18 mouse cellular contexts compared by ENCODE assay signal in genomic region chr3:31191402-31191801, GRCm38 (mm10). TPM values are rescaled to one million over a fixed set of nuclear protein-coding genes. Genes with fewer than 3 reads are reported as not detected.
DNase-seq lines count a peak whose midpoint lies in the region; ATAC-seq lines count a peak whose summit lies in the region.
"Had no signal": no experiment of that assay in that cellular context is flagged by ENCODE, and none has a peak within 500 bp of the region (broad histone marks: within the 10 kb centered on the region; RNA-seq: fewer than 3 reads in every experiment).

No protein-coding gene starts in this region.

- H3K9me3 ChIP-seq in kidney, embryonic 14.5 days (ENCODE audit: control insufficient read depth, low read length) = no peaks in the 10 kb centered on the region; the same call in 1 of the 2 replicates
- H3K9me3 ChIP-seq in embryonic facial prominence, embryonic 13.5 days = no peaks in the 10 kb centered on the region; the same call in 1 of the 2 replicates
- no peaks in the 10 kb centered on the region for H3K9me3 ChIP-seq in limb, embryonic 13.5 days
- H3K9me3 ChIP-seq: hindbrain, embryonic 13.5 days; liver, embryonic 15.5 days had no signal

- no peak for ATAC-seq in kidney, embryonic 14.5 days (ENCODE audit: low FRiP score, low TSS enrichment)
- ATAC-seq in embryonic facial prominence, embryonic 13.5 days (ENCODE audit: insufficient number of reproducible peaks, insufficient read depth, low FRiP score, low TSS enrichment, low read depth) = no peak
- ATAC-seq in limb, embryonic 13.5 days (ENCODE audit: low FRiP score, low read depth) = no peak

- no peaks in the 10 kb centered on the region for H3K27me3 ChIP-seq in kidney, embryonic 14.5 days (ENCODE audit: control insufficient read depth, insufficient read depth, low read length)
- no peaks in the 10 kb centered on the region for H3K27me3 ChIP-seq in embryonic facial prominence, embryonic 13.5 days
- no peaks in the 10 kb centered on the region for H3K27me3 ChIP-seq in limb, embryonic 13.5 days
- H3K27me3 ChIP-seq: hindbrain, embryonic 13.5 days; liver, embryonic 15.5 days had no signal

- no peaks in the 10 kb centered on the region for H3K36me3 ChIP-seq in kidney, embryonic 14.5 days (ENCODE audit: control insufficient read depth, insufficient read depth, low read length)
- no peaks in the 10 kb centered on the region for H3K36me3 ChIP-seq in embryonic facial prominence, embryonic 13.5 days
- H3K36me3 ChIP-seq in limb, embryonic 13.5 days = no peaks in the 10 kb centered on the region
- H3K36me3 ChIP-seq: hindbrain, embryonic 13.5 days; liver, embryonic 15.5 days had no signal

- no peaks in the 10 kb centered on the region for H3K4me1 ChIP-seq in kidney, embryonic 14.5 days (ENCODE audit: control insufficient read depth, insufficient read depth, low read length)
- peaks cover 7% of the 10 kb centered on the region; the same call in 1 of the 2 replicates for H3K4me1 ChIP-seq in embryonic facial prominence, embryonic 13.5 days
- peaks cover 7% of the 10 kb centered on the region for H3K4me1 ChIP-seq in limb, embryonic 13.5 days
- H3K4me1 ChIP-seq: hindbrain, embryonic 13.5 days; liver, embryonic 15.5 days had no signal

- intact Hi-C loops in left cerebral cortex, postnatal 4 days (cut with DNase I) = no loop called here

- 35% methylated on average over 10 of the region's 10 CpGs for WGBS in kidney, embryonic 14.5 days
- 28% methylated on average over 10 of the region's 10 CpGs for WGBS in embryonic facial prominence, embryonic 13.5 days
- 10% methylated on average over 10 of the region's 10 CpGs for WGBS in limb, embryonic 13.5 days

- no peak for DNase-seq in kidney, adult 9 months
- peak; percentile 67 for DNase-seq in embryo, embryonic 10 days (ENCODE audit: low spot score)
- DNase-seq in left cerebral cortex, postnatal 4 days = no peak
- DNase-seq in adrenal gland, postnatal 14 days = no peak
- no peak for DNase-seq in right cerebral cortex, postnatal 36 days (ENCODE audit: low spot score in 2 of 2)
- DNase-seq: adrenal gland, postnatal 25 days; cerebellum, postnatal 14 days; heart, adult 11 months; lung, postnatal 4 days; midbrain, embryonic 14.5 days; right cerebral cortex, postnatal 4 days had no signal

- H3K4me2 ChIP-seq in kidney, embryonic 14.5 days (replicated peaks; ENCODE audit: low read depth, low read length) = no peak overlapping the region
- H3K4me2 ChIP-seq in embryonic facial prominence, embryonic 13.5 days = peak overlapping the region; percentile 27
- H3K4me2 ChIP-seq in limb, embryonic 13.5 days (replicated peaks) = peak overlapping the region; percentile 42
- H3K4me2 ChIP-seq: hindbrain, embryonic 13.5 days; liver, embryonic 15.5 days had no signal

- 0 out of 2 replicates have a peak overlapping the region, but pooled peaks have one; percentile 4 for H3K27ac ChIP-seq in kidney, embryonic 14.5 days (ENCODE audit: low read depth, low read length)
- H3K27ac ChIP-seq in embryonic facial prominence, embryonic 13.5 days = no peak overlapping the region
- H3K27ac ChIP-seq in limb, embryonic 13.5 days = no peak overlapping the region
- H3K27ac ChIP-seq: hindbrain, embryonic 13.5 days; left cerebral cortex, adult 2 months; liver, embryonic 15.5 days had no signal

- H3K4me3 ChIP-seq in kidney, embryonic 14.5 days (ENCODE audit: low read length) = no peak overlapping the region
- H3K4me3 ChIP-seq in embryonic facial prominence, embryonic 13.5 days = no peak overlapping the region
- H3K4me3 ChIP-seq in limb, embryonic 13.5 days = no peak overlapping the region
- H3K4me3 ChIP-seq: hindbrain, embryonic 13.5 days; left cerebral cortex, adult 2 months; liver, embryonic 15.5 days had no signal

- no peak overlapping the region for H3K9ac ChIP-seq in kidney, embryonic 14.5 days (ENCODE audit: low read depth, low read length)
- H3K9ac ChIP-seq in embryonic facial prominence, embryonic 13.5 days = no peak overlapping the region
- H3K9ac ChIP-seq in limb, embryonic 13.5 days = no peak overlapping the region
- H3K9ac ChIP-seq: hindbrain, embryonic 13.5 days; liver, embryonic 15.5 days had no signal

RNA-seq across cellular contexts. Expression of gene Cldn11, which starts 41.7 kb away (rescaled TPM):
- 47.5 and 53.0 TPM in 2 replicates for polyA plus RNA-seq in kidney, embryonic 14.5 days (2014; fragmentation: Nextera tagmentation; extraction: Ambion mirVana)
- 18.1 and 23.7 TPM in 2 replicates for polyA plus RNA-seq in embryonic facial prominence, embryonic 13.5 days (2015; fragmentation: Nextera tagmentation; extraction: Ambion mirVana)
- 9.4 and 10.7 TPM in 2 replicates for polyA plus RNA-seq in limb, embryonic 13.5 days (2015; fragmentation: Nextera tagmentation; extraction: Ambion mirVana)
- 10 to 100 TPM; 14.1 to 17.3 TPM for total RNA-seq in left cerebral cortex, postnatal 4 days (2021)
- 11.9 and 12.2 TPM in 2 replicates for total RNA-seq in adrenal gland, postnatal 14 days (2021)
- polyA plus RNA-seq: C2C12 had no signal
